Mouse (Mus musculus): Measurements from ENCODE around the gene Ybx3.

Ybx3 gene

GRCm38 (mm10) chr6:131383713-131384330, 4.5 kb downstream of the Ybx3 start:
- no peak for DNase-seq (ENCODE audit: low spot score in 2 of 2)

DNA sequence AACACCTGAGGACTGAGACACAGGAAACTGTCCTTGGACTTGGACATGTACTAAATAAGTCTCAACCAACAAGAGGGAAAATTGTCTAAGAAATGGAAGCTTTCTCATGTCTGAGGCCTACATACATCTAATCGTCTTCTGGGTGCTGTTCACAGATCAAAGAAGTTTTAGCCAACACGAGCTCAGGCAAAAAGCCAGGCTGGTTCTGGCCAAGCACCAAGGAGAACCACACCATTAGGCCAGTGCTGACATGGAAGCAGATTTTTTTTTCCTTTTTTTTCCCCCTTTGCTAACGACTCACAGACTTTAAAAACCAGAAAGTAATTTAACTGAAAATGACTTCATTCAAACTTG, 5.3 kb downstream of the Ybx3 start:
- DNase-seq (ENCODE audit: low spot score in 2 of 2), result no peak

DNA sequence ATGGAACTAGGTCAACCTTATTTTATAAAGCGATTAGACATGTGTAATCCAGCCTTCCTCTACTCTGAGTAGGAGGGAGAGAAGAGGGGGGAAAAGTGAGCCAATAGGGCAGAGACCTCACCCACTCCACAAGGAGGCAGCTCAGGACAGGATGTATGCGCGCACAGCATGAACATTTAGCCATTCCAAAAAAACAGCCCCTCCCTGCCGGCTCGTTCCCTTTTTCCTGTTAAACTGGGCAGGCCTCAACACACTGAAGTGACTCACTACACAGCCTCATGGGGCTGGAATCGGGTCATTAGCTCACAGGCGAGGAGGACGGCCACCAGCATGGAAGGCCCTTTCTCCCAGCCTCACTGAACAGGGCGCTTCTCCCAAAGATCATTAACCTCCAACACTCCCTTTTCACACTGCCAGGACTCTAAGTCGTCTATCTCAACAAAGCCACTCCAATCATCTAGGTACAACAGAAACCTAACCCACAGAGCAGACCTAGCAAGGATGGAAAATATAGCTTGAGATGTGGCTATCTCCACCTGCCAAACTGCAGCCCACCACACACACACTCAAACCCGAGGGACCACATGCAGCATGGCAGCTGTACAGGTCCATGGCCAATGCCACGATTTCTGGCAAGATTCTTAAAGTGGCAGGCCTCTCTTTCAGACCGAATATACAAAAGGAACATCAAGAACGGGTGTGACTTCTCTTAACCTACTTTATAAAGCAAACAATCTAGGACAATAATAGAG, 5.9 kb downstream of the Ybx3 start:
- no peak for DNase-seq (ENCODE audit: low spot score in 2 of 2)

DNA sequence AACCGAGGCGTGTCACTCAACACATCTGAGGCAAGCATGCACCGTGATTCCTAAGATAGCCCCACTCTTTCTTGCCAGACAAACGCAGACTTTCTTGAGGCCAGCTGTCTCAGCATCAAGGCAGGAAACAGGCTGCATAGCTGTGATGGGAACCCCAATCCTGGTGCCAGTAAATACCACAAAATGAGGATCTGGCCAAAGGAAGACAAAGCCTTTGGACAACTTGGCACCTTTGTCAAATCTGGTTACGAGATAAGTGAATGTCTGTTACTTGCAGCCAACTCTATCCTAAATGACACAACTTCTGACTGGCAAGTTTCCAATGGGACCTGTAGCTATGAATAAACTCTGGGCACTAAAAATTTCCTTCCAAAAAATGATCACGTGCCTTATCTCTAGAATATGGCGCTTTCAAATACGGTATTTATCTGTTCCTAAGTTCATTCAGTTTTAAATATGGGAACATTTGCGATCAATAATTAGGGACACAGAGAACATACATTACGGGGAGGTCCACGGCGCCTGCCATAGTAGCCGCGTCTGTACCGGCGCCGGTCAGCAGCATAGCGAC, 9.3 kb downstream of the Ybx3 start:
- DNase-seq (ENCODE audit: low spot score in 2 of 2), result no peak

GRCm38 (mm10) chr6:131377378-131377777, 10.9 kb downstream of the Ybx3 start:
- DNase-seq (ENCODE audit: low spot score in 2 of 2), result no peak

DNA sequence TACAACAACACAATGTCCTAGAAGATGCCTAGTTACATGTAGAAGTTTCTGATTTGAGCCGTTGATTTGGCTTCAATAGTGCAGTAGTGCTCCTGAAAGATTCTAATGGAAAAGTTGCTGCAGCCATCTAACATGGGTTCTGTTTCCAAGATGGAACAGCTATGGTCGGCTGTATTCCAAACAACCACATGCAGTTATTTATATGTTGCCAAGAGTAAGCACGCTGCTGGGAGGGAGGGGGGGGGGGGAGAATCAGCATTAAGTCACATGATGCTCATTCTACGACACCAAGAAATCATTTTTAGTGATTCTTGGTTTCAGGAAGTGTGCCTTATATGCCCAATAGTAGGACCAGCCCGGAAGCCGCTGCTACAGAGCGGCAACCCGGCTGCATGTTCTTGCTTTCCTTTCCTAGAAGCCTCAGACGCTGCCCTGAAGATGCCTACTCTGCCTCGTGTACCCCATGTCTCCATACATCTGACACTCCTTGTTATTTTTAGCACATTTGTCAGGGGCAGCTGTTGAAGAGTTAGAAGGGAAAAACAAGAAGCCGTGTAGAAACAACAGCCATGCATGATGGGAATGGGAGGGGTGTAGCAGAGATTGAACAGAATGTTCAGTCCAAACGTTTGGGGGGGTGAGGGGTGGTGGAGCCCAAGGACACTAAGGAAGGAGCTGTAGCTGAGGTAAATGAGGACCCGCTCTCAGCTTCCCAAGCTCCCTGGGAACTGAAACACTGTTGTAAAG, 13.5 kb downstream of the Ybx3 start:
- DNase-seq (ENCODE audit: low spot score in 2 of 2), result no peak

DNA sequence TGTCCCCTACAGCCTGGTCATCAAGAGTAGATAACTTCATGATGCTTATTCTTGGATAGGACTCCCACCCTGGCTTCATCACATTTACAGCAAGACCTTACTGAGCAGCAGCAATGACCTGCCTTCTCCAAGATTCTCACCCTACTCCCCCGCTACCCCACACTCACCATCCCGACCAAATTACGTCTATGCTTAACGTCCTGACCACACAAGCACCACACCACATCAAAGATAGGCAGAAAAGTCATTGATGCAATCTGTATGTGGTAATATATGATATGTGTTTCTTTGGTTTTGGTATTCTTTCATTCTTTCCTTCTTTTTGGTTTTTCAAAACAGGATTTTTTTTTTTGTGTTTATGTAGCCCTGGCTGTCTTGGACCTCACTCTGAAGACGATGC, 15.1 kb downstream of the Ybx3 start:
- no peak for DNase-seq (ENCODE audit: low spot score in 2 of 2)

GRCm38 (mm10) chr6:131370767-131371166, 17.5 kb downstream of the Ybx3 start:
- no peak for DNase-seq (ENCODE audit: low spot score in 2 of 2)

DNA sequence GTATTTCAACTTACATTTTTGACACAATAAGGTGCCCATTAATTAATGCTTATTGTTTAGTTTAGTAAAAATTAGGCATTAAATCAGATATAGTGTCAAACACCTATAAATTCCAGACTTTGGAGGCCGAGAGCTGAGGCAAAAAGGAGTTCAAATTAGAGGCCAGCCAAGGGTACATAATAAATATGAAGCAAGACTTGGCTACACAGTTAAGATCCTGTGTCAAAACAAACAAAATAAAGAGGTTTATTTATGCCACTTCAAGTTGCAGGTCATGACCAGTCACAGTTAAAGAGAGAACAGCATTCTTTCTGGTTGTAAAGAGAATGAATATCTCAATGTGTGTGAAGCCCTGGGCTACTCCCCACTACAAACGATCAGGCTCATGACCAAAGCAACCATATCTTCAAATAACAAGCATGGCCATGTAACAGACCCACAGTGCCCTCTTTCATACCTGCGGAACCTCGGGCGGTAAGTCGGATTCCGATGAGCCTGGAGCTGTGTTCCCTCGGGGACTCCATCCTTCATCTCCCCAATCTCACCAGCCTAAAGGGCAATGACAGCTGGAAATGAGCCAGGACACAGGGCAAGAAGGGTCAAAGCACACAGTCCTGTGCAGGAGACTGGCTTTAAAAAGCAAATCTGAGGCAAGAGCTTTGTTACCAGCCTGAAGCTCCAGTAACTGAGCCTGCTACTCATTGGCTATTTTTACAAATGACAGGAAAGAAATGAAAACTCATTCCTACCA, 18.2 kb downstream of the Ybx3 start:
- no peak for DNase-seq (ENCODE audit: low spot score in 2 of 2)

DNA sequence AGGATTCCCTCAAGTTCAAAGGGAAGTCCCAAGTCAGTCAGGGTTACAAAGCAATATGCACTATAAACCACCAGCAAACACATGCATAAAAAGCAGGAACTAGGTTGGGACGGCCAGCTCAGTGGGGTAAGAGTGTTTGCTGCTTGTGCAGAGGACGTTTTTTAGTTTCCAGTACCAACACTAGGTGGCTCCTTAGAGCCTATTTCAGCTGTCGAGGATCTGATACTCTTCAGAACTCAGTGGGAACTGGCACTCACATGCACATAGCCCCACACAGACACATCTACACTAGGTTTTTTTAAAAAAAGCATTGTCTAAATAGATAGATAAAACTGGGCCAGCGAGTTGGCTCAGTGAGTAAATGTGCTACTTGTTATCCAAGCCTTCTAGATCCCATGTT, 21.2 kb downstream of the Ybx3 start:
- DNase-seq (ENCODE audit: low spot score in 2 of 2), result no peak

- no peak for DNase-seq (ENCODE audit: low spot score in 2 of 2)
These were observed 23.9 kb downstream of the Ybx3 start for GRCm38 (mm10) chr6:131364353-131364752.

GRCm38 (mm10) chr6:131362987-131363765, 25.1 kb downstream of the Ybx3 start:
- no peak for DNase-seq (ENCODE audit: low spot score in 2 of 2)

DNA sequence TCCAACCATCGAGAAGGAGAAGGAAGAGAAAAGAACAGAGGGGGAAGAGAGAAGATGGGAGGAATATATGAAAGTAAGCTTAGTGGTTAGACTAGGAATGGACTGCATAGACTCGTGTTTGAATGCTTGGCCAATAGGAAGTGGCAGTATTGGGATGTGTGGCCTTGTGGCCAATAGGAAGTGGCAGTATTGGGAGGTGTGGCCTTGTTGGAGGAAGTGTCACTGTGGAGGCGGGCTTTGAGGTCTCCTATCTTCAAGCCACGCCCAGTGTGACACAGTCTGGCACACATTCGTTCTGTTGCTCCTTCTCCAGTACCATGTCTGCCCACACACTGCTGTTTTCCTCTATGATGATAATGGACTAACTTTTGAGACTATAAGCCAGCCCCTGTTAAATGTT, 27.6 kb downstream of the Ybx3 start:
- DNase-seq (ENCODE audit: low spot score in 2 of 2), result peak in 1 of 2 experiments; percentile 26

DNA sequence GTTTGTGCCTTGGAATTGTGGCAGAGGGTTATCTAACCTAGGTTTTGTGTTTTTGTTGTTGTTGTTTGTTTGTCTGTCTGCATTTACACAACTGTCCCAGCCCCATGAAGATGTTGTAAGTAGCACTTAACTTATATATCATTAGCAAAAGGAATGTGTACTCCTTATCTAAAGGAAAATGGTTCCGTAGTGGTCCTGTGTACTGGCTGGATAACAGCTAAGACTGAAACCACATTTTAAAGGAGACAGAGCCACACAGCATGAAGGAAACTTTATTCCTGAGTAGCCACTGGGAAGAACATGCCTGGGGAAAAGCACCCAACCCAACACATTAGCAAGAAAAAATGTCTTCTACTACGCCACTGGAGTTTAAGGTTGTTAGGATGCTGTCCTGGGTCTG, 28.7 kb downstream of the Ybx3 start:
- DNase-seq (ENCODE audit: low spot score in 2 of 2), result no peak

GRCm38 (mm10) chr6:131354913-131355312, 33.4 kb downstream of the Ybx3 start:
- no peak for DNase-seq (ENCODE audit: low spot score in 2 of 2)

GRCm38 (mm10) chr6:131353352-131353919, 34.8 kb downstream of the Ybx3 start, which contains the start of gene Styk1:
Gene Styk1 (minus strand): TSS chr6:131353597.
- peak; percentile 17 to 22 for DNase-seq (ENCODE audit: low spot score in 2 of 2)

DNA sequence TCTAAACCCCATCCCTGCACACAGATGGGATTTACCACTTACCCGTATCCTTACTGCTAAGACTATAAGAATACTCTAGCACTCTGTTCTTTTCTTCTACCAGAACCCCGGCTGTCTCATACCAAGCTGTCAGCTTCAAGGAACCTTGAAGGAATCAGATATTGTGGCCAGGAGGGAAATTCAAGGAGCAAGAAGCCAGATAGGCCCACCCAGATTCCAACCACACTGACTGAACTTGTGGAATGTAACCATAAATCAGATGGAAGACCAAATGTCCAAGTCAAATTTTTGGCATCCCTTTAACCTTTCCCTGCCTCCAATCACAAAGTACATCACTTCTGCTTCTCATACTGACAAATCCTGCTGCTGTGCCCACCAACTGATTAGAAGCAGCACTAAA, 41.2 kb downstream of the Ybx3 start:
- no peak for DNase-seq (ENCODE audit: low spot score in 2 of 2)

- no peak for DNase-seq (ENCODE audit: low spot score in 2 of 2)
These were observed 43.9 kb downstream of the Ybx3 start for GRCm38 (mm10) chr6:131344346-131344745.

GRCm38 (mm10) chr6:131340082-131340481, 48.2 kb downstream of the Ybx3 start:
- DNase-seq (ENCODE audit: low spot score in 2 of 2), result no peak

GRCm38 (mm10) chr6:131339309-131339708, 49.0 kb downstream of the Ybx3 start:
- DNase-seq (ENCODE audit: low spot score in 2 of 2), result no peak

DNA sequence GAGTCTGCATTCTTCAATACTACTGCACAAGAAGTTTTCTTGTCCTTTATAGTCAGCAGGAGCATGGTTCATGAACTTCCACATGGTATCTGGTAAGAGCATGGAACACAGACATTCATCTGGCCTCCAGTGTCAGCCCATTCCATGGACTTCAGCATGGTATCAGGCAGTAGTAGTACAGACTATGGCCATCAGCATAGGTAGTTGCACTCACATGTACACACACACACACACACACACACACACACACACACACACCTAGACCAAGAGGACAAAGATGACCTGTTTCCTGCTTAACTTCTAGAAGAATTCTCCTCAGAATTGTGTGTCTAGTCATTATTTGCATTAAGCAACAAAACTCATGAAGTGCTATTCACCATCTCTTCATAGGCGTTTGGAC, 49.5 kb downstream of the Ybx3 start:
- no peak for DNase-seq (ENCODE audit: low spot score in 2 of 2)
